Mouse (Mus musculus) stomach, postnatal 0 days (tissue): ENCODE measurements around the gene Nfkb1.

Experiments
- CTCF ChIP-seq: IDR thresholded peaks from 2 replicates; pipeline ENCODE4 v1.5.1; 2016; ENCODE audit warnings: antibody characterized with exemption, low read depth, mild to moderate bottlenecking, moderate library complexity
- EP300 ChIP-seq: optimal IDR thresholded peaks from 2 replicates; pipeline ENCODE3; 2016; ENCODE audit warnings: antibody characterized with exemption

DNA sequence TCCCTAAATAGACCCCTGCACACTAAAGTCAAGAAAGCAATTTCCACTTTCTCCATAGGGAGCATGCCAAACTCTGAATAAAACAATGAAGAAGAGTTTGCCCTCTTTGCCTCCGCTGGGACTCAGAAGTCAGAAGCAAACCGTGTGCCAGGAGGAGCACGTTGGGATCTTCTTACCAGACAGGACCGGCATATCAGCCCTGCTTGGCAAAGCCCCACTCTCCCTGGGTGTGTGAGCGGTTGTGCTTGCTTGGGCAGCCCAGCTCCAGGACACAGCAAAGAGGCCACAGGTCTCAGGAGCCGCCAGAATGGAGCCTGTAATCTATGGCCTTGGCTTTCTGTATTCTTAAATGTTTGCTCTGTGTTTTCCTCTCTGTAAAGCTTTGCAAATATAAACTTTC, 37.6 kb upstream of the Nfkb1 start:
- TF ChIP-seq EP300 (no peak), CTCF (no peak)
